Mouse (Mus musculus): ENCODE measurements around the gene Cwh43. TPM values are rescaled to one million over a fixed set of nuclear protein-coding genes. Genes with fewer than 3 reads are reported as not detected.

Gene Cwh43
- polyA plus RNA-seq, 1 experiment: not detected

DNA sequence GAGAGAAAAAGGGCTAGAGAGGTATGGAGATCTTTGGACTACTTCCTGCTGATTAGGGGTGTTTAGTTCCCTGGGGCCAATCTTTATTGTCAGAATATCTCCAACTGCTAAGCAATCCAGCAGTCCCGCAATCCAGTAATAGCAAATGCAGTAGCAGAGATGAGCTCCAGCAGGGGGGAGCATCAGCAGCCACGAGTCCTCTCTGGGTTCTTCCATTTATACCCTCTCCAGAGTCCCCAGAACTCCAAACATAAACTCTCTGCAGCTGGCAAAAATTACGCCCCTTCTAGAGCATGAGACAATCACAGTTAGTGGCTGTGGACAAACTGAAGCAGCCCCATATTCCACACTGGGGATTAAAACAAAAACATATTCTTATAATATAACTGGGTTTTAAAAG is 36.1 kb upstream of the Cwh43 start:
- Histone ChIP-seq H3K27me3 (replicated peaks) (peaks cover 19% of the 10 kb centered on the region), H3K4me3 (replicated peaks) (no peak overlapping the region), H3K4me1 (peaks cover 22% of the 10 kb centered on the region), H3K9me3 (peaks cover 13% of the 10 kb centered on the region), H3K36me3 (replicated peaks; ENCODE audit: low read length) (no peaks in the 10 kb centered on the region)
- TF ChIP-seq GATA1 (IDR thresholded peaks at IDR 0.05; ENCODE audit: borderline replicate concordance, low read length) (no peak), FLI1 (IDR thresholded peaks at IDR 0.05; ENCODE audit: low read length) (no peak)

DNA sequence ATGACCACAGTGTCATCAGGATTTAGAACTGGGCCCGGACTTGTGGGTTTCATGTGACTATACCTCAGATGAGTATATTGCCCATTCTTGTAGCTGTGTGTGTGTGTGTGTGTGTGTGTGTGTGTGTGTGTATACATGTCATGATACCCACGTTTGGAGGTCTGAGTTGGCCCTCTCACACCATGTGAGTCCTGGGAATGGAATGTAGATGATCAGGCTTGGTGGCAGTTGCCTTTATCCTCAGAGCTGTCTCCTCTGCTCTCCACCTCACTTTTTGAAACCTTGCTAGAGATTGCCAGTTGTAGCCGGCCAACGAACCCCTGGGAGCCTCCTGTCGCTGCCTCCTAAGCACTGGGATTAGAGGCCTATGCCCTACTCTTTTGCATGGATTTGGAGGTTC is 33.3 kb upstream of the Cwh43 start:
- Histone ChIP-seq H3K27me3 (replicated peaks) (peaks cover 27% of the 10 kb centered on the region), H3K4me3 (replicated peaks) (no peak overlapping the region), H3K4me1 (peaks cover 13% of the 10 kb centered on the region), H3K36me3 (replicated peaks; ENCODE audit: low read length) (no peaks in the 10 kb centered on the region), H3K9me3 (peaks cover 10% of the 10 kb centered on the region)
- no peak for TF ChIP-seq FLI1 (IDR thresholded peaks at IDR 0.05; ENCODE audit: low read length)
- TF ChIP-seq GATA1 (IDR thresholded peaks at IDR 0.05; ENCODE audit: borderline replicate concordance, low read length): no peak

GRCm38 (mm10) chr5:73373184-73373583 is 32.7 kb upstream of the Cwh43 start:
- no peaks in the 10 kb centered on the region for H3K36me3 ChIP-seq (replicated peaks; ENCODE audit: low read length)
- peaks cover 5% of the 10 kb centered on the region for H3K9me3 ChIP-seq
- TF ChIP-seq FLI1 (IDR thresholded peaks at IDR 0.05; ENCODE audit: low read length): no peak
- TF ChIP-seq GATA1 (IDR thresholded peaks at IDR 0.05; ENCODE audit: borderline replicate concordance, low read length): no peak
- peaks cover 8% of the 10 kb centered on the region for H3K4me1 ChIP-seq
- peaks cover 24% of the 10 kb centered on the region for H3K27me3 ChIP-seq (replicated peaks)
- H3K4me3 ChIP-seq (replicated peaks): no peak overlapping the region

DNA sequence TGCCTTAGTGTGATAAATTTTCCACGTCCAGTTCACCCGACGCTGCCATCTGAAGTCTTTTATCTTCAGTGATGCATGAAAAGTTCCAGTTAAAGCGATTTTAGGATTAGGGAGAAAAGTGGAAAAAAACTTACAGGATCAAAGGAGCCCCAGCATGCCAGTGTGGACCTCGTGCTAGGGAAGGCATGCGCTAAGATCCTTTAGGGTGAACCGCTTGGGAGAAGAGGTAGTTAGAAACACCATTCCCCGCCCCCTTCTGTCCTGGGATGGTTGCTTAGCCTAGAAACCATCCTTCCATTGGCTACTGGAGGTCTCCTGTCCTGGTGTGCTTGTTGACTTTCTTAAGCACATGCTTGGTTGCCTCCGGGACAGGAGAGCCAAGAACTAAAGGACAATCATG is 29.8 kb upstream of the Cwh43 start:
- H3K27me3 ChIP-seq (replicated peaks): peaks cover 25% of the 10 kb centered on the region
- TF ChIP-seq GATA1 (IDR thresholded peaks at IDR 0.05; ENCODE audit: borderline replicate concordance, low read length) (no peak), FLI1 (IDR thresholded peaks at IDR 0.05; ENCODE audit: low read length) (no peak)
- no peaks in the 10 kb centered on the region for H3K9me3 ChIP-seq
- peaks cover 25% of the 10 kb centered on the region for H3K4me1 ChIP-seq
- H3K4me3 ChIP-seq (replicated peaks): no peak overlapping the region
- no peaks in the 10 kb centered on the region for H3K36me3 ChIP-seq (replicated peaks; ENCODE audit: low read length)

- Histone ChIP-seq H3K4me3 (replicated peaks) (no peak overlapping the region), H3K27me3 (replicated peaks) (peaks cover 24% of the 10 kb centered on the region), H3K4me1 (peaks cover 27% of the 10 kb centered on the region), H3K36me3 (replicated peaks; ENCODE audit: low read length) (no peaks in the 10 kb centered on the region), H3K9me3 (no peaks in the 10 kb centered on the region)
- TF ChIP-seq FLI1 (IDR thresholded peaks at IDR 0.05; ENCODE audit: low read length) (no peak), GATA1 (IDR thresholded peaks at IDR 0.05; ENCODE audit: borderline replicate concordance, low read length) (no peak)
Measured at GRCm38 (mm10) chr5:73376491-73376890, 29.4 kb upstream of the Cwh43 start.

- Histone ChIP-seq H3K9me3 (no peaks in the 10 kb centered on the region), H3K4me1 (peaks cover 33% of the 10 kb centered on the region), H3K4me3 (replicated peaks) (no peak overlapping the region), H3K36me3 (replicated peaks; ENCODE audit: low read length) (no peaks in the 10 kb centered on the region), H3K27me3 (replicated peaks) (peaks cover 20% of the 10 kb centered on the region)
- TF ChIP-seq FLI1 (IDR thresholded peaks at IDR 0.05; ENCODE audit: low read length) (no peak), GATA1 (IDR thresholded peaks at IDR 0.05; ENCODE audit: borderline replicate concordance, low read length) (no peak)
Measured at GRCm38 (mm10) chr5:73379908-73380307, 26.0 kb upstream of the Cwh43 start.

GRCm38 (mm10) chr5:73380829-73381228 is 25.0 kb upstream of the Cwh43 start:
- Histone ChIP-seq H3K4me3 (replicated peaks) (no peak overlapping the region), H3K36me3 (replicated peaks; ENCODE audit: low read length) (no peaks in the 10 kb centered on the region), H3K4me1 (peaks cover 33% of the 10 kb centered on the region), H3K9me3 (no peaks in the 10 kb centered on the region), H3K27me3 (replicated peaks) (peaks cover 18% of the 10 kb centered on the region)
- TF ChIP-seq GATA1 (IDR thresholded peaks at IDR 0.05; ENCODE audit: borderline replicate concordance, low read length): no peak
- no peak for TF ChIP-seq FLI1 (IDR thresholded peaks at IDR 0.05; ENCODE audit: low read length)

DNA sequence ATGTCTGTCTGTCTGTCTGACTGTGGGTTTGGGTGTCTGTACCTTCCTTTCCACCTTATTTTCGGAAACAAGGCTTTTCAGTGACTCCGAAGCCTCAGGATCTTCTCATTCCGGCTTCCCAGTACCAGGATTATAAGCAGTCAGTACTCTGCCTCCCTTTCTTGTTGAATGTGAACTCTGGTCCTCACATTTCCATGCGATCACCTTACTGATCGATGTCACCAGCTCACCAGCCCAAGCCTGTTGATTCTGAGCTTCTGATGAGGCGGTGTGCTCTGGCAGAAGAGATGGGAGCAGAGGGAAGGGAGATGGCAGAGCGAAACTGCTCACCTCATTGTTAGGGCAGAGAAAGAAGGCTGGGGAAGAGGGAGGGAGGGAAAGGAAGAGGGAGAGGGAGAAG is 24.4 kb upstream of the Cwh43 start:
- Histone ChIP-seq H3K4me1 (peaks cover 31% of the 10 kb centered on the region), H3K4me3 (replicated peaks) (no peak overlapping the region), H3K27me3 (replicated peaks) (peaks cover 13% of the 10 kb centered on the region), H3K9me3 (no peaks in the 10 kb centered on the region), H3K36me3 (replicated peaks; ENCODE audit: low read length) (no peaks in the 10 kb centered on the region)
- TF ChIP-seq FLI1 (IDR thresholded peaks at IDR 0.05; ENCODE audit: low read length): no peak

GRCm38 (mm10) chr5:73381976-73382540 is 23.8 kb upstream of the Cwh43 start:
- H3K27me3 ChIP-seq (replicated peaks): peaks cover 11% of the 10 kb centered on the region
- no peak overlapping the region for H3K4me3 ChIP-seq (replicated peaks)
- no peaks in the 10 kb centered on the region for H3K36me3 ChIP-seq (replicated peaks; ENCODE audit: low read length)
- H3K4me1 ChIP-seq: peaks cover 29% of the 10 kb centered on the region
- TF ChIP-seq GATA1 (IDR thresholded peaks at IDR 0.05; ENCODE audit: borderline replicate concordance, low read length) (no peak), FLI1 (IDR thresholded peaks at IDR 0.05; ENCODE audit: low read length) (no peak)
- H3K9me3 ChIP-seq: no peaks in the 10 kb centered on the region

DNA sequence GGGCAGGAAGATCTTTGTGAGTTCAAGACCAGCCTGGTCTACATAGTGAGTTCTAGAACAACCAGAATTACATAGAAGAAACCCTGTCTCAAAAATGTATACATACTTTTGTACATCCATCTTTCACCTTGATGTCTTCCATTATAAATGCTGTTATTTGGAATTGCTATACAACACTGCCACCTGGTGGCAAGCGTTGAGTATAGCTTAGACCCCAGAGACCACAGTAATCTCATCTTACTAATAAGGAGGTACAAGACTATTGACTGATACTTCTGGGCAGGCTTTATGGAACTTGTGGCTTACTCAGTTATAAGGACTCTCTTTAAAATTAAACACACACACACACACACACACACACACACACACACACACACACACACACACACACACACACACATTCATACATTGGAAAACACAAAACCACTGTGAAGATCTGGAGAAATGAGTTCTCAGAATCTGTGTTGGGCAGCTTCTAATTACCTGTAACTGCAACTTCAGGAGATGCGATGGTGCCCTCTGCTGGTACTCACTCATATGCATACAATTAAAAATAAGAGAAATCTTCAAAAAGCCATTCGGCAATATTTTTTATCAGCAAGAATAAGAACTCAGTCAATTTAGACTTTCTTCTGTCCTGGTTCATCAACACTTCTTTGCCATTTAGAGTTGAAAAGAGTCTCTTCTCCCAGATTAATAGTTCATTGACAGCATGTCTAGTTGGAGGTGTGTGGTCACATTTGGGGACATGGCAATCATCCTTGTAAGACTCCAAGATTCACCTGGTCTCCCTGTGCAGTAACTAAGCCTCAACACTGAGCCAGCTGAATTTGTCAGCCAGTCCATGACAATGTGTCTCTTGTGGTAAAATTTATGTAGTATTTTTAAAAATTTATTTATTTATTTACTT is 22.9 kb upstream of the Cwh43 start:
- H3K27me3 ChIP-seq (replicated peaks): peaks cover 14% of the 10 kb centered on the region
- H3K36me3 ChIP-seq (replicated peaks; ENCODE audit: low read length): no peaks in the 10 kb centered on the region
- H3K9me3 ChIP-seq: no peaks in the 10 kb centered on the region
- TF ChIP-seq FLI1 (IDR thresholded peaks at IDR 0.05; ENCODE audit: low read length) (no peak), GATA1 (IDR thresholded peaks at IDR 0.05; ENCODE audit: borderline replicate concordance, low read length) (no peak)
- no peak overlapping the region for H3K4me3 ChIP-seq (replicated peaks)
- H3K4me1 ChIP-seq: peaks cover 29% of the 10 kb centered on the region

Measured in megakaryocyte, embryonic 14.5 days (primary cell).